Mouse (Mus musculus): Measurements from ENCODE around the gene Utp3.

Utp3 gene

DNA sequence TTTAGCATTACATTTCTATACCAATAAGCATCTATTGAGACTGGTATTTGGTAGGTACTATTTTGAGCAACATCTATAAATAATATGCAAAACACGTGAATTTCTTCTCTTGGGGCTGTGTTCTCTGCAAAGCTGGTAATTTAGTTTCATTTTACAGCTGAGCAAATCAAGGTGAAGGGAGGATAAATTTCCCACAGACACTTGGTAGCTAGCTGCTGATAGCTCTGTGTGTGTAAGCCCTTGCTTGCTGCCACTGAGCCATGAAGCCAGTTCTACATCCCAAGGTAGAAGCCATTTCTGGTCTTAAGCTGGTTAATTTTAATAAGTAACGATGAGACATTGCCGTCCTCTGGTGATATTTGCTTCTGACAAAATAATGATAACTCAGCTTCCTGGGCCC is 20.6 kb downstream of the Utp3 start:
- no peak for DNase-seq

DNA sequence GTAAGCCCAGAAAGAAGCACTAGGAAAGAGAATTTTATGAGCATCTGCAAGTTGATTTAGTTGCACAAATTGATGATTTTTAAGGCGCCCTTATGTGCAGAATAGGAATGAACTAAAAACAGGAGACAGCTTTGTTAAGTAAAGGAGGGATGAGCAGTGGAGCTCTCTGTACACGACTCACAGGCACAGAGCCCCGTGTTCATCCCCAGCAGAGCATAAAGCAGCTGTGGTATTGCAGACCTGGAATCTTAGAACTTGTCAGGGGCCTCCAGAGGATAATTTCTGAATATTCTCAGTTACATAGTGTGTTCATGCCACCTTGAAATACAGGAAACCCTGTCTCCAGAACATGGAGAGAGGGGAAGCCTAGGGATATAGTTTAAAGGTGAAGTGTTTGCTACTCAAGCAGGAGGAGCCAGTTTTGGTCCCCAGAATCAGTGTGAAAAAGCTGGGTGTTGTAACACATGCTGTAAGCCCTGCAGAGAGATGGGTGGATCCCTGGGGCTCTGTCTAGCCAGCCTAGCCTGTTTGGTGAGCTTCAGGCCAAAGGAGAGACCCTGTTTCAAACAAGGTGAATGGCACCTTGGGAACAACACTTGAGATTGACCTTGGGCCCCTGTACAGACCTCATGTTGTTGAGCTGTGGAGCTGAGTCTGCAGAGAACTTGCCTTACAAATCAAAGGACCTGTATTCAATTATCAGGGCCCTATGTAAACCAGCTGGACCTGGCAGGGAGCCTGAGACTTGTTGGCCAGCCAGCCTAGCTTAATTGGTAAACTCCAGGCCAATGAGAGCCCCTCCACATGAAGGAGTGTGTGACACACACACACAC is 21.5 kb downstream of the Utp3 start:
- DNase-seq: no peak

- no peak for DNase-seq
These were observed 26.4 kb downstream of the Utp3 start for GRCm38 (mm10) chr5:88580681-88581080.

GRCm38 (mm10) chr5:88581343-88581742 is 27.1 kb downstream of the Utp3 start:
- DNase-seq: no peak

GRCm38 (mm10) chr5:88583271-88584031 is 29.2 kb downstream of the Utp3 start:
- peak; percentile 88 for DNase-seq

- DNase-seq: peak; percentile 71 to 74
These were observed 29.8 kb downstream of the Utp3 start for GRCm38 (mm10) chr5:88584061-88584460.

DNA sequence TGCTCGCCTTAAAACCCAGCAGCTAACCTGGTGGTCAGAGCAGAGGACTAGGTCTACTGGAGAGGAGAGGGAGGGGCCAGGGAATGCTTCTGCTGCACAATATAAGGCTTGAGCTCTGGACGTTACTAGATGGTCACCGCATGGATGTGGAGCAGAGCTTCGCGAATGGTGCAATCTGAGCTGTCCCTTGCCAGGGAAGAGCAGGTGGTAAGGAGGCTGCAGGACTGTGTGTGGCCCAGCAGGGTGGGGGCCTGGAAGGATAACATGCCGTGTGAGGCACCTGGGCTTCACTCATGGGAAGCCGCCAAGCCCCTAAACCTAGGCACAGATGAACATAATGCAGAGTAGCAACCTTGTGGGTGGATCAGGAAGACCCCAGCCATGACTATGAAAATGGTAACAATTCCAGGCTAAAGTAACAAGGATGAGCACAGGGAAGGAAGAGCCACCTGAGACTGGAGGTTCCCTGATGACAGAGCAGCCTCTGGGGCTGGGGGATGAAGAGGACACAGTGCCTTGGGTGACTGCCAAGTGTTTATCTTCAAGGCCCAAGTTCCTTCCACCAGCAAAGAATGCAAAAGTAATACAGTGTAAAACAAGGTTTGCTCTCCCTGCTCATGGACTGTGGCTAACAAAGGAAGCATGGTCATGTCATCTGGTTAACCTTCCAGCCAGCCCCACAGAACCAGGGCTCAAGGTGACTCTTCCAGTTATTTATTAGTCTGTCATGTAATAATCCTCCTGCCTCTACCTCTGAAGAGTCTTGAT is 32.3 kb downstream of the Utp3 start:
- DNase-seq: peak; percentile 82 to 88

GRCm38 (mm10) chr5:88587211-88587934 is 33.1 kb downstream of the Utp3 start:
- peak; percentile 39 to 53 for DNase-seq

GRCm38 (mm10) chr5:88588481-88588880 is 34.2 kb downstream of the Utp3 start:
- no peak for DNase-seq

GRCm38 (mm10) chr5:88593421-88594172 is 39.3 kb downstream of the Utp3 start:
- DNase-seq: no peak

GRCm38 (mm10) chr5:88594173-88594569 is 39.9 kb downstream of the Utp3 start:
- no peak for DNase-seq

DNA sequence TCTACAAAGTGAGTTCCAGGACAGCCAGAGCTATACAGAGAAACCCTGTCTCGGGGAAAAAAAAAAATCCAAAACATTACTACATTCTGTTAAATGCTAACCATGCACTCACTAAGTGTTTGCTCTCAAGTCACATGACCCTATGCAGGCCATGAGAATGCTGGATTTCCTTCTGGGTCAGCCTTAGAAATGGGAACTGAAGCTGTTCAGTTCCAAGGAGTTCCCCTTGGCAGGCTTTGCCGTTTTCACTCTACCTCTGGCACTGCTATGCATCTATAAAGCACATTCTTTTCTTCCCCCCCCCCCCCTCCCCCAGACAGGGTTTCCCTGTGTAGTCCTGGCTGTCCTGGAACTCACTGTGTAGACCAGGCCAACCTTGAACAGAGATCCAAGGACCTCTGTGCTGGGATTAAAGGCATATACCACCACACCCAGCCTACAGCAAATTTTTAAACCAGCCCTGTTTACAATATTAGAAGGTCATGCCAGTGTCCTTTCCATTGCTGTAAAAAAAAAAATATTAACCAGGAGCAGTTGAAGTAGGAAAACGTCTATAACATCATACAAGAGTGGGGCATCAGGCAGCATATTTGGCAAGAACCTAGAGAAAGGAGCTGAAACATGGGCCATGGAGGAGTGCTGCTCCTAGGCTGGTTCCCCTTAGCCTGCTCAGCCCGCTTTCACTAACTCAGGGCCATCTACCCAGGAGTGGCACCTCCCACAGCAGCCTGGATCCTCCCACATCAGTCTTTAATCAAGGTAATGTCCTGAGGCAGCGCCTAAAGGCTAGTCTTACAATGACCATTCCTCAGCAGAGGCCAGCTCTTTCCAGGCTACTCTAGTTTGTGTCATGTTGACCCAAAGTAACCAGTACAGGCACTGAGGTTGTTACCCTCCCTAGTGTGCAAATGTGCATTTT is 41.5 kb downstream of the Utp3 start:
- no peak for DNase-seq

DNA sequence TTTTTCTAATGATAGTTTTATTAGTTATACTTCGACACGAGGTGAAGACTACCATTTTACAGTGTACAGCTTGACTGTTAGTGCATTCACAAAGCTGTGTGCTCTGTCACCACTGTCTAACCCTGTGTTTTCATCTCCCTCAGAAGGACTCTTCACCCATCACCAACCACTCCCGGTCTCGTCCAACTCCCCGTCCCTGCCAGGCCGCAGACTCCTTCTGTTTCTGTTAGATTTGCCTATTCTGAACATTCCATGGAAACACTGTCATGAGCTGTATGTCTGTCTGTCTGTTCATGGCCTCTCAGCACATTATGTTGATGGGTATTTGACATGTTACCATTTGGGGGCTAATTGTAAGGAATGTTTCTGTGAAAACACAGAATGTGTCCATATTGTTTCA is 44.7 kb downstream of the Utp3 start:
- DNase-seq: no peak

DNA sequence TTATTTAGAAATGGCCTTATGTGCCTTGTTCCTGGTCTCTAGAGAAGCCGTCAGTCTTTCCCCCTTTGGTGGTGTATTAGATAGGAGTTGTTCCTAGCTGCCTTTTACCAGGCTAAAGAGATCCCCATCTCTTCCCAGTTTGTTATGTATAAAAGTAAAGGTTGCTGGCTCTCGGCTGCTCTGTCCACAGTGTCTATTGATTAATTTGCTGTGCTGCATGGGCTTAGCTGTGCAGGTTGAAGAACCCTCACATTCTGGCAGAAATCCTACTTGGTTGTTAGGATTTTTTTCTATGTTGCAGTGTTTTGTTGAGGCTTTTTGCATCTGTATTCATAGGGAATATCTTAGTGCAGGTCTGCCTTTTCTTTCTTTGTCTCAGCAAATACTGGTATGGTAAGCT is 47.8 kb downstream of the Utp3 start:
- DNase-seq: no peak

DNA sequence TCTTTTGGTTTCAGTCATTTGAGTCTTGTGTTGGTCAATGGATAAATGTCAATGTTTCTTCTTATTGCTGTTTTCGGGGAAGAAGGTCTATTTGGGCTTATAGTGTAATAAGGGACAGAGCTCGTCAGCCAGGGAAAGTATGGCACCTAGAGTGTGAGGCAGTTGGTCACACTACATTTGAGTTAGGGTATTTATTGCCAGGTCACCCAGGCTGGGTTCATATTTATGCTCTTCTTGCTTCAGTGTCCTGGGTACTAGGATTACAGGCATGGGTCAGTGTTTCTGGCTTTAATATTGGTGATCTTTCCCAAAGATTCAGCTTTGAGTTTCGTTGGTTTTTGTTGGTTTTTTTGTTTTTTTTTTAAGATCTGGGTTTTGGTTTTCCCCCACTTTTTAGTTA is 48.5 kb downstream of the Utp3 start:
- no peak for DNase-seq

DNA sequence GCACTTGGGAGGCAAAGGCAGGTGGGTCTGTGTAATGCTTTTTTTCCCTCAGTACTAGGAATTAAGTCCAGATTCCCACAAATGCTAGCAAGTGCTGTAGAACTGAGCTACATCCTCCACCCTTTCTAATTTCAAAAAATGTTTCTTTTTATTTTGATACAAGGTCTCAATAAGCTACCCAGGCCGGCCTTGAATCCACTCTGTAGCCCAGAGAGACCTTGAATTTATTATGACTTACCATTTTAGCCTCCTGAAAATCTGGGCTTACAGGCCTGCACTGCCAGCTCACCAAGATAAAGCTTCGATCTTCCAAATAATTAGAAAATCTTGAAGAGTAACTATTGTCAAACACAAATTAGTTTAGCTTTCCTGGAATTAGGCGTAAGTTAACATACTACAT is 49.8 kb downstream of the Utp3 start:
- DNase-seq: no peak

GRCm38 (mm10) chr5:88604641-88605358 is 50.5 kb downstream of the Utp3 start:
- no peak for DNase-seq

Measured in cerebellum, postnatal 25 days (tissue).